Mouse (Mus musculus): Measurements from ENCODE around the gene Htra3.

The Htra3 gene

DNA sequence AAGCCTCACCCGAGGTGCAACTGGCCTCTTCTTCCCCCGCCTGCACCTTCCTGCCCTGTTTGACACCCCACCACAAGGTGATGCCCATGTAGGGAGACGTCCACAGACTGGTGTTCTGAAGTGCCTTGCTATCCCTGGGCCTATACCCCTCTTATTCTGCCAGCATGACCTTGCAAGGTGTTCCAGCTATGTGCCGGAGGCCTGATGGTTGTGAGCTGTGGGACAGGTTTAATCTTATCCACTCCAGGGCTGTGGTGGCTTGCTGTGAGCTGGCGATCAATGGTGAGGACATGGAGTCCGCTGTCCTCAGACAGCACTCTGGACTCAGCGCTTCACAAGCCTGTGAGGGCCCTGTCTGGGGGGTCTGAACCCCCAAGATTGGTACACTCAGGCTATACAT, 69.2 kb downstream of the Htra3 start:
- DNase-seq: no peak

DNA sequence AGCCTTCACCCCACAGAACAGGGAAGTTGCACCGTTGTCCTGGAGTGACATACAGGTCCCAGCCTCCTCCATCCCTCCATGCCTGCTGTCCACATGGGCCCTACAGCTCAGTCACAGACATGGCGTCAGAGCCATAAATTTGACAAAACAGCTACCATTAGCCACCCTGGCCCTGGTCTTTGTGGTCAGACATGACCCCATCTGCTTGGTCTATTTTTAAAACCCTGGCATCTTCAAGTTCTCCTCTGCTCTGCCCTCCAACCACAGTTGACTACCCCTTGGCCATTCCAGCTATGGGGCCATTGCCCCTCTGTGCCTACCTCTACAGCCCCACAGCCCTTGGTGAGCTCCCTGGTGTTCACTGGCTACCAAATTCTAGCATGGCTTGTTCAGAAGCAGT, 69.6 kb downstream of the Htra3 start:
- DNase-seq: no peak

DNA sequence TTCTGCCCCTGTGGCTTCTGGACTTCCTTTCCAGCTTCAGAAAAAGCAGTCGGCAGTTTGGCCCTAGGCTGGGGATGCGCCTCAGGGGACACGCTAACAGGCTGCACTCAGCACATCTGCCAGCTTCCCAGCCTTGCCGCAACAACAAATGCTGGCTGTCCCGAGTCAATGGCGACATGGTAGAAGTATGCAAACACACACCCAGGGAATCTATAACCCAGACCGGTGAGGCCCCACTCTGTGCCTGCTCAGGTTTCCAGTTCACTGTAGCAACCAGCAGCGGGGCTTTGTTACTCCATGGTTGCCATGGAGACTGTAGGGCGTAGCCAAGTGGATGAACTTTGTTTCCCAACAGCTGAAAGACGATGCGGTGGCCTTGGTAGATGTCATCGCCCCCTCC, 70.2 kb downstream of the Htra3 start:
- DNase-seq: peak; percentile 68

DNA sequence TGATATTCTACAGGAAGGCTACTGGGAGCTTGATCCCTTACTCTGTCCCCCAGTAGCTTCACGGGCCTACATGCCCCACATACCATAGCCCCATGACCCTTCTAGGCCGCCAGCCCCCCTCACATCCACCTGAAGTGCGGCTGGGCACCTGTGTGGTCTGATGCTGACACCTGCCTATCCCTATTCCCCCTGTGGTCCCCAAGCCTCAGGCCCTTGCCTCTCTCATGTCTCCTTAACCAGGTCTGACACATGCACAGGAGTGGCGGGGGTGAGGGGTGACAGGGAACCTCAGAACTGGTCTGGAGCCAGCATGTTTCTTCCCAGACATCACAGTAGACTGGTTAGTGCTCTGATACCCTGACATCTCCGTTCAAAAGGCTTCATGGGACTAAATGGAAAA, 71.0 kb downstream of the Htra3 start:
- no peak for DNase-seq

DNA sequence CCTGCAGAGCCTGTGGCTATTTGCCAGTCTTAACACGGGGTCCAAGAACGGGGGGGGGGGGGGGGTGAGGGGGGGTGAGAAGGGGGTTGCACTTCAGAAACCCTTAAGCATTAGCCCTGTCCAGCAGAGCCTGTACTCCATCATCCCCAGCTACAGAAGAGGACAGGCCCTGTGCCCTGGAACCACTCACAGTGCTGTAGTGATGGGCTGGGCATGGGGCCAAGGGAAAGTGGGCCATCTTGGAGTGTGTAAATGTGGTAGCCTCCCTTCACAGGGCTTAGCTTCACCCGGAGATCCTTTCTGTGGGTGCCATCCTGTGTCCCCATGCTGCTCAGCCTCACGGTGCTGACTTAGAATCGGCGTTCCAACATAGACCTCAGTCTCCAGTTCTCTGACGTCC, 71.8 kb downstream of the Htra3 start:
- peak; percentile 62 for DNase-seq

DNA sequence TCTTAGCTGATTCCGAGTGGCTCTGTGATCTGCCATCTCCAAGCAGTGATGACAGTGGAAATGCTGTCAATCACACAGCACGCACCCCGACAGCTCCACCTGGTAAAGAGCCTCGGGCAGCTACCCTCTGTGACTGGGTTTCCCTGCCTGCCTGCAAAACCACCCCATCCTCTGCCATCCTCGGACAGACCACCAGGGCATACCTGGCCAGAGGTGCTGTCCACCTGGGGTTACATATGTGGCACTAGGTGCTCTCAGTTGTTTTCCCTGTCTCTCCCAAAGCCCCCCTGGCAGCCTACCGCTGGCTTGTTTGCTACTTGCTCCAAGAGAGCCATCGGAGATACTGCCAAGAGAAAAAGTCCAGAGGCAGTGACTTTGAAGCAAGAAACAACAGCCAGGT, 72.8 kb downstream of the Htra3 start:
- no peak for DNase-seq

DNA sequence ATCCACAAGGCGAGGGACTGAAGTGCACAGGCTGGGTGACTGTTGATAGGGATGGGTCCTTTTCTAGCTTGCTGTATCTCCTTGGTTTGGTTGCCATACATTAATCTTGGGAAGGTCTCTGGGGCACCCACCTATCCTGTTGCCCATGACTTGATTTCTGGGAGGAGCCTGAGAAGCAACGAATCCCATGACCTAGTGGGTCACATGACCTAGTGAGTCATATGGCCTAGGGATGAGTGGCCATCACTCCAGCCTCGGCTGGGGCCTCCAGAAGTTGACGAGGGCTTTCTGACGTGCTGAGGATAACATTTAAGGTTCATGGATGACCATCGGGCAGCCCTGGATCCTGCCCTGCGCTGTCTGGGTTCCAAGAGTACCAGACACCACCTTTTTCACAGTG, 74.2 kb downstream of the Htra3 start:
- no peak for DNase-seq

Measured in lung, postnatal 10 days (tissue).